Mouse (Mus musculus) heart, postnatal 36 days (tissue): Measurements from ENCODE around the gene Skint4. TPM values are rescaled to one million over a fixed set of nuclear protein-coding genes. Genes with fewer than 3 reads are reported as not detected.

Experiments used
- DNase-seq, 2 experiments: peaks; one replicate each; pipeline ENCODE4 v3.0.0; 2021 to 2022
- intact Hi-C: fragments of 180-260 bp; cut with DNase I; formaldehyde crosslinking; loops from one replicate; pipeline ENCODE4 v1.15.1; 2025
- total RNA-seq, 2 experiments: library from RNA; stranded (reverse); gene quantifications; 2 replicates each; pipeline ENCODE4 v1.2.3; 2021

The Skint4 gene
- not detected for total RNA-seq

DNA sequence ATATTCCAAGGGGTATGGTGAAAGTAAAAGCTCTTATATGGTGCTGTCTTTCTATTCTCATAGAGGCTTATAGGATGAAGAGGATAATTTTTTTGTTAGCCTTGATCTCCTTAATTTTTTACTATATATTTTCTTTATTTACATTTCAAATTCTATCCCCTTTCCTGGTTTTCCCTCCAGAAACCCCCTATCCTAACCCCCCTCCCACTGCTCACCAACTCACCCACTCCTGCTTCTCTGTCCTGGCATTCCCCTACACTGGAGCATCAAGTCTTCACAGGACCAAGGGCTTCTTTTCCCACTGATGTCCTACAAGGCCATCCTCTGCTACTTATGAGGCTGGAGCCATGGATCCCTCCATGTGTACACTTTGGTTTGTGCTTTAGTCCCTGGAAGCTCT, at the start of gene Skint4:
TSS of gene Skint4 (plus strand) at position 301 of the 400 bp plus-strand sequence.
- DNase-seq, result no peak
- intact Hi-C loops, result loop anchor here (1.0 kb wide), 1 partner anchor 14 kb away; no protein-coding TSS in a partner anchor

Other genes with a start within 250 kb of the Skint4 start
- gene Slc5a9, start 169.1 kb upstream of the Skint4 start, total RNA-seq, result not detected
- not detected for gene Skint8, start 152.6 kb upstream of the Skint4 start, total RNA-seq
- gene Skint7, start 99.1 kb upstream of the Skint4 start, total RNA-seq, result not detected
- not detected for gene Skint1, start 65.7 kb upstream of the Skint4 start, total RNA-seq
- not detected for gene Skint3, start 160.2 kb downstream of the Skint4 start, total RNA-seq